Mouse (Mus musculus) right cerebral cortex, postnatal 4 days (tissue): ENCODE results near the gene 8030411F24Rik.
"Not testable (repeated sequence)": the region's sequence is repeated elsewhere in the genome, so short reads cannot be mapped to it uniquely, and the experiment has no call there.

ENCODE experiments used
- DNase-seq: peaks from one replicate; pipeline ENCODE4 v3.0.0-alpha.2; 2022

Gene 8030411F24Rik

GRCm38 (mm10) chr2:148781709-148782108 is at the start of gene 8030411F24Rik:
TSS of gene 8030411F24Rik (plus strand) at chr2:148782009.
- DNase-seq: no peak

- peak; percentile 90 for DNase-seq
Observed at GRCm38 (mm10) chr2:148732327-148733000, 49.3 kb upstream of the 8030411F24Rik start, which contains the start of gene Napb. TSS of gene Napb (minus strand) at chr2:148732467.

- DNase-seq: peak; percentile 38
Observed at GRCm38 (mm10) chr2:148743001-148743400, 38.8 kb upstream of the 8030411F24Rik start.

GRCm38 (mm10) chr2:148743846-148744407 is 37.9 kb upstream of the 8030411F24Rik start:
- no peak for DNase-seq

GRCm38 (mm10) chr2:148750058-148750457 is 31.8 kb upstream of the 8030411F24Rik start, which contains the start of gene Cstl1:
TSS of gene Cstl1 (plus strand) at chr2:148750358.
- no peak for DNase-seq

- DNase-seq: peak; percentile 71
Observed at GRCm38 (mm10) chr2:148751893-148752813, 29.7 kb upstream of the 8030411F24Rik start.

- no peak for DNase-seq
Observed at GRCm38 (mm10) chr2:148754310-148754846, 27.4 kb upstream of the 8030411F24Rik start.

- no peak for DNase-seq
Observed at GRCm38 (mm10) chr2:148763648-148764388, 18.0 kb upstream of the 8030411F24Rik start.

GRCm38 (mm10) chr2:148771397-148771796 is 10.4 kb upstream of the 8030411F24Rik start, which contains the start of gene Cst11:
TSS of gene Cst11 (minus strand) at chr2:148771497.
- DNase-seq: not testable (repeated sequence)

- no peak for DNase-seq
Observed at GRCm38 (mm10) chr2:148789142-148789541, 7.3 kb downstream of the 8030411F24Rik start, which contains the start of gene Cst12. TSS of gene Cst12 (plus strand) at chr2:148789361.

GRCm38 (mm10) chr2:148798485-148798884 is 16.7 kb downstream of the 8030411F24Rik start, which contains the start of gene Cst8:
TSS of gene Cst8 (plus strand) at chr2:148798785.
- no peak for DNase-seq

- no peak for DNase-seq
Observed at GRCm38 (mm10) chr2:148801491-148801921, 19.7 kb downstream of the 8030411F24Rik start.

GRCm38 (mm10) chr2:148806696-148807095 is 24.9 kb downstream of the 8030411F24Rik start:
- no peak for DNase-seq

- no peak for DNase-seq
Observed at GRCm38 (mm10) chr2:148819909-148820308, 38.1 kb downstream of the 8030411F24Rik start, which contains the start of gene Cst13. TSS of gene Cst13 (plus strand) at chr2:148820081.

GRCm38 (mm10) chr2:148825986-148826385 is 44.2 kb downstream of the 8030411F24Rik start:
- no peak for DNase-seq

- no peak for DNase-seq
Observed at GRCm38 (mm10) chr2:148834912-148835311, 53.1 kb downstream of the 8030411F24Rik start, which contains the start of gene Cst9. TSS of gene Cst9 (plus strand) at chr2:148835147.
